Mouse (Mus musculus) layer of hippocampus, postnatal 36 days (tissue): Measurements from ENCODE around the gene Pkd2. TPM values are rescaled to one million over a fixed set of nuclear protein-coding genes. Genes with fewer than 3 reads are reported as not detected.
"Not testable (repeated sequence)": the region's sequence is repeated elsewhere in the genome, so short reads cannot be mapped to it uniquely, and the experiment has no call there.

ENCODE experiments used
- DNase-seq, 2 experiments: peaks; one replicate each; pipeline ENCODE4 v3.0.0; 2022
- total RNA-seq, 2 experiments: library from RNA; stranded (reverse); gene quantifications; 2 replicates each; pipeline ENCODE4 v1.2.3; 2021

Gene Pkd2
- 10 to 100 TPM; 32.6 to 37.1 TPM for total RNA-seq

GRCm38 (mm10) chr5:104458832-104459705 lies at the start of gene Pkd2:
Gene Pkd2, plus strand, starts transcription at chr5:104459450.
- peak; percentile 57 to 66 for DNase-seq

DNA sequence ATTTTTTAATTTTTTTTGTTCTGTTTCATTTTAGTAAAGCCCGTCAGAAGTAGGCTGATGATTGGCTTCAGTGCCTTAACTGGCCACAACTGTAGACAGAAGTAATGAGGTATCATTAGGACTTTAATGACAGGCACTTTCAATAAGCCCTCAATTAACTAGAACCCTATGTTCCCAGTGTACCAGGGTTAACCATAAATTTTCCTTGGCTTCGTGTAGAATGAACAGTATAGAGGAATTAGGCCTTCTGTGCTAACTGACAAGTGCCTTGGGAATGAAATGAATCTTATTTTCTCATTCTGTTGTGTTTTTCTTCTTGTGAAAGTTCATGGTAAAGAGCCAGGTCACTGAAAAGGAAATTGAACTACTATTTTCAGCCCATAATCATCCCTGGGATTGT lies 43.3 kb upstream of the Pkd2 start:
- DNase-seq, result no peak

DNA sequence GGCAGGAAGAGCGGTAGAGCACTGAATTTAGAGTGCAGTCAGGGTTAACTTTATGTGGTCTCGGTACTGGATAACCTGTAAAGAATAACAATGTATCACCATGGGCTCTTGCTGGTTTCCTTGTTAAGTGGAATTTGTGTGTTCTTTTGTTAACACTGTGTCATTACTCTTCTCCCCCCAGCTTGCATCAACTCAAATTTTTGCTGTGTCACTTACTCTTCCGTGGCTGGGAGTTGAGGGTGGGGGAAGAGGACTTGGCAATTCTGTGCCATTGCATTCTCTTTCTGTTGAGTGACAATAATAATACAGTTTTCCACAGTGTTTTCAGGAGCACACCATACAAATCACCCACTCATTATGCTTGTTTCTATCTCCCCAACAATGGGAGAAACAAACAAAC lies 42.2 kb upstream of the Pkd2 start:
- DNase-seq, result no peak

DNA sequence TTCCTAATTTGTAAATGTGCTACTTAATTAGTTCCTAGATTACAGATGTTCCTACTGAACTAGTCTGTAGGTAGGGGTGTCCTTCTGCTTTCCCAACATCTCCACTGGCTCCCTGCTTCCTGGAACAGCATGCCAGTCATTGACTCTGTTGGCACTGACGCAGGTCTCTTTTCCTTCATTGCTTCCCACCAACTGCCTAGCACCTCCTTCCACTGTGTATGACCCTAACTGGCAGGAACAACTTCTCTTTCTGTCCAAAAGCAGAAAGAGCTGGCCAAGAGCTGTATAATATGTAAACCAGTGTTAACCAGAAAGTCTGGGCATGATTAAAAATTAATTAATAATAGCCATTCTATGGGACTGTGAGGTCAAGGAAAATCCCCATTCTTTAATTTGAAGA lies 41.5 kb upstream of the Pkd2 start:
- DNase-seq, result no peak

DNA sequence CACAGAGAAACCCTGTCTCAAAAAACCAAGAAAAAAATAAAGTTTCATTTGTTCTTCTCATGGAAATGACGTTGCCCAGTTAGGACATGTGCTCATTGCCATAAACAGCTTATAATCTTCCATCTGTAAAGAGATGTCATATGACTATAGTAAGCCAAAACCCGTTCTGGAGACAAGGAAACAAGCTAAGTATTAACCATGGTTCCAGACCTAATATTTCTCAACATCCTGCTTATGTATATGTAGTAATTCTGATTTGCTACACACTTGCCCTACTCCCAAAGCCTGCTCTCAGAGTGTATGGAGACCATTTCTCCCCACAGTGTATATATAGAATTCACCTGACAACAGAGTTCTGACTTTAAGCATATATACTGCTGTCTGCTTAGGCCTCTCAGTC lies 37.2 kb upstream of the Pkd2 start:
- no peak for DNase-seq

DNA sequence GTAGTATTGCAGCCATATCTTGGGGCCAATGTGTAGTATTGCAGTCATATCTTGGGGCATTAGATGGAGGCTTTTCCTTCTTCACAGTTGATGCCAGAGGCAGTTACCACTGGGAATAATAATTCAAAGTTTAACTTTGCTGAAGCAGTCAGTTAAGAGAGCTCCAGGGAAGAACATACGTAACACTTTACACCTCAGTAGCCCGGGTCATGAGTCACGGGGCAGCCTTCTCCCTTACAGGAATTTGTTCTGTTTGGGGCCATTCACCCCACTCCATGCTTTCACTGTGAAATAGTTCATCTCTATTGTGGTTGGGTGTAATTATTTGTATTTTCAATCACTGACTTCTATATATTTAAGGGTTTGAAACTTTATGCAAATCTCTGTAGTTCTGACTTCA lies 35.4 kb upstream of the Pkd2 start:
- no peak for DNase-seq

DNA sequence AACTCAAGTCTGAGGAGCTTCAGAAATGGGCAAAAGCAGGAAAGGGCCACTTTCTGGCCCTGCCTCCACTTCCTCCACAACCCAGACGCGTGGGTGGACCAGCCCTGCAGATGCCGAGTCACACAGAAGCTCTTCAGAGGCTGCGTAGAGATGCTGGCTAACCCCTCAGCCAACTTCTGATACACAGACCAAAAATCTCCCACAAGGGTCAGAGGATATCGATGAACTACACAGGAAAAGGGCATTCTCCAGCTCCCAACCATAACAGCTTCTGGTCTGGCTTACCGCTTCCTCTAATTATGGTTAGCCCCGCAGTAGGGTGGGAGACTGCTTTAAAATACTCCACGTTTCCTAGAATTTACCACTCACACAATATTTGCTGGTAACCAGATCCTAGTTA lies 33.3 kb upstream of the Pkd2 start:
- DNase-seq, result no peak

DNA sequence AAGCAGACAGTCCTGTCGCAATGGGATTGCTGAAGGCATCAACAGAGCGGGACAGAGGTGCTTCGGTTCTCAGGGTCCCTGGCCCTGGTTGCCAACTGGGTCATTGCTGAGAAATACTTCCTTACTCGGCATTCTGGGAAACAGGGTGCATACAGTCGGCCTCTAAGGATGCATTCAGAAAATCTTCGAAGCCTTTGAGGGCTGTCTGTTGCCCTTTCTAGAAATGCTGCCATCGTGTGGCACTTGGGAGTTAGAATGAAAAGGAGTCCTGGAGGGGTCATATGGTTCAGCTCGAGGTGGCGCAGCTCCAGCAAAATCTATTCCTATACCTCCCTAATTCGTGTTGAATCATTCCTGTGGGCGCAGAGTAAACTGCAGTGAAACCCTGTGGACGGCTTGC lies 26.4 kb upstream of the Pkd2 start:
- DNase-seq, result no peak

DNA sequence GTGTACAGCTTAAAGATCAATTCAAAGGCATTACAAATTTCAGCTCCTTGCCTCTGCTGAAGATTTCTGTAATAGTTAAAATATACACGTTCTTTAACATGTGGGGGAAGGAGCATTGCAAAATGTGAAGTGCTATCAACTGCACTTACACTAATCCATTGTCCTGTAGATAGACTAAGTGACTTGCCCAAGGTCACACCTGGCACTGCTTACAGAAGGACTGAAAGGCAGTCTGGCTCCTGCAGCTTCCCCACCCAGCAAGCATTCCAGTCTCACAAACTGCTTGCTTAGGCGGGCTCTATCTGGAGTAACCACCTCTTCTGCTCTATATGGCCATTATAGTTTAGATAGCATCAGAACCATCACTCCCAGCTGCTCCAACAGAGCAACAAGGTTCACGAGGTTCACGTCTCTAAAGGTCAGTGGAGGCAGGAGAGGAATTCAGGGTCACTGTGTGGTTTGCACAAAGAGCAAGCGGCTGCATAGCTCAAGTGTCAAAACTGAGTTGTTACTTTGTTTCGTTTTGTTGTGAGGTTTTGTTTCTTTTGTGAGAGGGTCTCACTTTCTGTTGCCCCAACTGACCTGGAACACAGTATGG lies 25.2 kb upstream of the Pkd2 start:
- DNase-seq, result no peak

DNA sequence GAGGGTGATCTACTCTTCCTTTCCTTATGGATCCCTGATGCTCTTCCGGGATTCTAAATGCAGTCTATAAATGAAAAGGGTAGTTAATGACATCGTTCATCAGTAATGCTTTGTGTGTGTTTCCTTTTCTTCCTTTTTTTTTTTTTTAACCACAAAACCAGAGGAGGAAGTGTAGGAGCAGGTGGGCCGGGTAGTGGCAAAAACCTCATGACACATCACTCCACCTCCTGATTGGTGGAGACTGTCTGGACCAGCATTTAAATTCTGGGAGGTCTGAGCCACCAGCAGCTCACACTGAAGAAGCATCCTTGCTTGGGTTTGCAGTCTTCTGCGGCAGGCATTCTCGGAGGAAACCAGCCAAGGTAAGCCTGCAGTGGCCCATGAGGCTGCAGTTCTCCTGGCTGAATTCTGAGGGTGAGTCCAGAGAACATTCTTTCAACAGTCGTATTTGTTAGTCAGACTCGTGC lies 24.4 kb upstream of the Pkd2 start, which contains the start of gene Spp1:
Gene Spp1 (plus strand): TSS at position 284 of the 467 bp plus-strand sequence.
- no peak for DNase-seq

- no peak for DNase-seq
These were observed 22.7 kb upstream of the Pkd2 start for GRCm38 (mm10) chr5:104436406-104437076.

GRCm38 (mm10) chr5:104442396-104442795 lies 16.9 kb upstream of the Pkd2 start:
- DNase-seq, result no peak

DNA sequence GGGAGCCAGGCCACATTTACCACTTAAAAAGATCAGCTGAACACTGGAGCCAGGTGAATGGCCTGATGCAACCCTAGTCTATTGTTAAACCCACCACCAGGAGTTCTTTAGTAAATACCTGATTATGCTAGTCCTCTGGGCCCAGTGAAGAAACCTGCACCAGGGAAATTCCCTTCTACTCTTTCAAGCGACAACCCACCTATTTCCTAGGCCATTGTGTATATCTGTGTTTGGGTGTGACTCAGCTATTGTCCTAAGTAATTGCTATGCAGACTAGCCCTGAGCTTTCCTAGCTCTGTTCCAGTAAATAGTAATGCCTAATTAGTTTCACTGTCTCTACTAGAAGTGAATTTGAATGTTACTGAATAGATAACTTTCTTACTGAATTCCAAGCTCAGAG lies 16.4 kb upstream of the Pkd2 start:
- DNase-seq, result no peak

GRCm38 (mm10) chr5:104446156-104446555 lies 13.1 kb upstream of the Pkd2 start:
- DNase-seq, result peak; percentile 55 to 67

DNA sequence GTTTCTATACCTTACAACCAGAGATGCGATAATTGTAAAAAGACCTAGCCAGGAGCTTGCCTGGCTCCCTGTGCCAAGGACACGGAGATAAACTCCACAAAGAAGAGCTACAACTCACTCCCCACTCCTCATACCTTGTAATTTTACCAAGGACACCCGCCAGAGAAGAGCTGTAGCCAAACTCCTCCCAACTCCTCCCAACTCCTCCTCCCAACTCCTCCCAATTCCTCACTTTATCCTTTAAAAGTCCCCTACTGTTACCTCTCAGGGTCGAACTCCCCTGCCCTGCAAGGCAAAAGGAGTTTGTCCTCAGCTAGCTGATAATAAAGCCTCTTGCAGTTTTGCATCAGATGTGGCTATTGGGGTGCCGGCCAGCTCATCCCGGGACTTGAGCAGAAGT lies 10.9 kb upstream of the Pkd2 start:
- not testable (repeated sequence) for DNase-seq

DNA sequence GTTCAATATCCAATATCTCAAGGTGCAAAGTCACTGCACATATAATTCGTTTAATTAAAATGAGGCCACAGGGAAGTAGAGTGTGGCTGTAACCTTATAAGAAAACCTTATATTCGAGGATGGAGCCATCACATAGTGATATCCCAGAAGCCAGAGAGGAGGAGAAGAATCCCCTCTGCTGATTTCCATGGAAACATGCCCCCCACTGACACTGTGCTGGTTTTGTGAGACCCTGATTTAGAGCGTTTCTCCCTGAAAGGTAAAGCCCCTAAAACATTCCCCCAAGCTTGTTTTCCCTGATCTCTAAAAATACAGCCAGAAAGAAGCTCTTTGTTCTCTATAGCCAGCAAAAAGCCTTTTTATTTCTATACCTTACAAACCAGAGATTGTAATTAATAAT lies 9.8 kb upstream of the Pkd2 start:
- no peak for DNase-seq

DNA sequence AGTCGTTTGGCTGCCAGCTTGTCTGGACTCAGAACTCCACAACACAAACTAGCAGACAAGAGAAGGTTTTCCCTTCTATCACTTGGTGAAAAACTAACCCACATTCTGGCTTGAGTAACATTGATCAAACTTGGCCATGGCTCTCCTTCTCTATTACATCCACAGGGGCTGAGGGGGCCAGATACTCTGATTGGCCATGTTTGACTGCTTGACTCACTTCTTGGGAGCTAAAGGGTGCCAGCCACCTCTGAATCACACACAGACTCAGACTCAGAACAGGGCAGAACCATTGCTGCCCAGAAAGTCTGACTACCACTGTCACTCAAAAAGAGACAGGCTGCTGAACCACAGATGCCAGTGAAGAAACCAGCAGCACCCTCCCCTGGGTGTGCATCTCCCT lies 6.2 kb upstream of the Pkd2 start:
- DNase-seq, result no peak

DNA sequence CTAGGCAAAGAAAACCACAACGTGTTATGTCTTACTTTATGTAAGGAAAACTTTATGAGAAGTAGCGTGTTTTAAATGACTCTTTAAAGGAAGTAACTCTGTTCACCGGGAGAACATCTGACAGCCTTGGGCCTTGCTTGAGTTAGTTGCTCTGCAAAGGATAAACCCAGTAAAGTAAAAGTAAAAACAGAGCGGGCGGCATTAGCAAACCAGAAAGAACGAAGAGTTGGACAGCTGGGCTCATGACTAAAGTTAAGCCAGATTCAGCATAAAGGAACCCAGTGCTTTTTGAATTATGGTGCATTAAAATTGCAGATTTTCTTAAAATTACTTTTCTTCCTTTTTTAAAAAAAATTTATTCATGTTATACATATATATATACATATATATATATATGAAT lies 4.7 kb upstream of the Pkd2 start:
- DNase-seq, result no peak

DNA sequence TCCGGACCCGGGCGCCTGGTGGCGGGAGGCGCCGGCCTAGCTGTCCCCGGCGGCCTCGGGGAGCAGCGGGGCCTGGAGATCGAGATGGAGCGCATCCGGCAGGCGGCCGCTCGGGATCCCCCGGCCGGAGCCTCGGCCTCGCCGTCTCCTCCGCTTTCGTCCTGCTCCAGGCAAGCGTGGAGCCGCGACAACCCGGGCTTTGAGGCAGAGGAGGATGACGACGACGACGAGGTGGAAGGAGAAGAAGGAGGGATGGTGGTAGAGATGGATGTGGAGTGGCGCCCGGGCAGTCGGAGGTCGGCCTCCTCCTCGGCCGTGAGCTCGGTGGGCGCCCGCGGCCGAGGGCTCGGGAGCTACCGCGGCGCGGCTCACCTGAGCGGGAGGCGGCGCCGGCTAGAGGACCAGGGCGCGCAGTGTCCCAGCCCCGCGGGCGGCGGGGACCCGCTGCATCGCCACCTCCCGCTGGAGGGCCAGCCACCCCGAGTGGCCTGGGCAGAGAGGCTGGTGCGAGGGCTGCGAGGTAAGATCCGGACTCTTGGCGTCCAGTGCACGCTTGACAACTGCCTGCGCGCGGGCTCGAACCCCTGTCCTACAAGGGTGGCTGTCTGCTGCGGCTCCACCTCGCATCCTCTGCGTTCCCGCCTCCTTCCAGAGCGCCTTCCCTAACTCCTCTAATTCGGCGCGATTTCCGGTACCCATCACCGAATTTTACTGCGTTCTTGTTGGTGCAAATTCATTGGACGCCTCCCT lies 631 bp downstream of the Pkd2 start:
- peak; percentile 66 to 77 for DNase-seq

DNA sequence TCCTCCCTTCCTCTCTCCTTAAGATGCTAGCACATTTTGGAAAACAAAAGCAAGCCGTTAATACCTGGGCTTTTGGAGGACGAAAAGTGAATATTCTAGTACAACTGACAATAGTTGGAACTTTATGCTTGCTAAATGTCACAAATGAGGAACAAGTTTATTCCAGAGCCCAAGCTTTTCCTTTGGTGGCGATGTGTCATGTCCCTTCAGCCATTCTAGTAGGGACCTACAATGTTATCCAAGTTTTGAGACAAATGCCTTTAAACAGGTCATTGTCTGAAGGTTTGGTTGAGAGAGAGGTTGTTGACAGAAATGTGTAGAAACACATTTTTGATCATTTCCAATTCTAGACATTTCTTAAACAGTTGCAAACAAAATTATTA lies 1.2 kb downstream of the Pkd2 start:
- no peak for DNase-seq

GRCm38 (mm10) chr5:104460856-104461255 lies 1.6 kb downstream of the Pkd2 start:
- no peak for DNase-seq

- no peak for DNase-seq
These were observed 6.0 kb downstream of the Pkd2 start for GRCm38 (mm10) chr5:104465279-104465678.

DNA sequence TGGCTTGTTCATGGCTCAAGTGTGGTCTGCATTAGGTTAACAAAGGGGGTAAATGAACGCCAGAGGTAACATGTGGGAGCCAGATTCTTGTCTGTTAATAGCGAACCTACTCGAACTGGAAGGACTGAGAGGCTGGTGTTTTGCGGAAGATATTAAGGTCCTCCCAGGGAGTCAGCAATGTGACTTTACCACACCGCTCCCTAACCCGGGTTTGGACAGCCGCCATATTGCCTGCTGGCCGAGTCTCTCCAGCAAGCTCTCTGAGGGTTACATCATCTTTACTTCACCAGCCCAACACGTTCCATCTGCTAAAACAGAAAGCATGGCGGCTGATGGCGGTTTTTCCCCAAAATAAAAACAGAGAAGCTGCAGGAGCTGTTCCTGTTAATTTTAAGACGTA lies 6.5 kb downstream of the Pkd2 start:
- no peak for DNase-seq
